Mouse (Mus musculus): ENCODE measurements around the gene Teddm1a. TPM values are rescaled to one million over a fixed set of nuclear protein-coding genes. Genes with fewer than 3 reads are reported as not detected.
A peak's percentile ranks its signal among the peaks of the same experiment; 100 is the strongest.

Gene Teddm1a
- polyA plus RNA-seq, 1 experiment from 2014 or later = 0.06 TPM

DNA sequence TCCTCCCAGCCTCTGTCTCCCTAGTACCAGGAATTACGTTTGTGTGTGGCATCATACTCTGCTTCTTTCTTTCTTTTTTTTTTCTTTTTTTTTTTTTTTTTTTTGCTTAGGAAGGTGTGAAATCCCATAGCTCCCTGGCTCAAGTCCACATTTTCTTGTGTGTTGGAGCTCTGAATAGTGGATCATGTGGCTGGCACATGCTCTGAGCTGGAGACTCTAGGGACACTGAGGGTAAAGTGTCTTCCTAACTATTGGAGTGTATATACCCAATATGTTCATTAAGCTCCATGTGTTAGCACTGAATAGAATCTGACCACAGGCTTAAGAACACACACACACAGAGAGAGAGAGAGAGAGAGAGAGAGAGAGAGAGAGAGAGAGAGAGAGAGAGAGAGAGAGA is 42.2 kb downstream of the Teddm1a start:
- Histone ChIP-seq H3K27me3 (ENCODE audit: control insufficient read depth, insufficient read depth, low read depth, low read length) (no peaks in the 10 kb centered on the region), H3K9ac (ENCODE audit: low read depth, low read length) (no peak overlapping the region), H3K36me3 (ENCODE audit: control insufficient read depth, insufficient read depth) (no peaks in the 10 kb centered on the region), H3K4me3 (ENCODE audit: low read depth, low read length) (no peak overlapping the region), H3K4me1 (ENCODE audit: control insufficient read depth, low read depth, low read length) (no peaks in the 10 kb centered on the region; the same call in 1 of the 2 replicates), H3K9me3 (replicated peaks; ENCODE audit: control insufficient read depth, low read length) (no peaks in the 10 kb centered on the region), H3K4me2 (ENCODE audit: low read depth, low read length) (no peak overlapping the region), H3K27ac (ENCODE audit: low read length) (no peak overlapping the region)
- no peak for ATAC-seq (ENCODE audit: low read depth)
- 38% methylated on average over 1 of the region's 1 CpGs for WGBS (ENCODE audit: insufficient replicate concordance)

DNA sequence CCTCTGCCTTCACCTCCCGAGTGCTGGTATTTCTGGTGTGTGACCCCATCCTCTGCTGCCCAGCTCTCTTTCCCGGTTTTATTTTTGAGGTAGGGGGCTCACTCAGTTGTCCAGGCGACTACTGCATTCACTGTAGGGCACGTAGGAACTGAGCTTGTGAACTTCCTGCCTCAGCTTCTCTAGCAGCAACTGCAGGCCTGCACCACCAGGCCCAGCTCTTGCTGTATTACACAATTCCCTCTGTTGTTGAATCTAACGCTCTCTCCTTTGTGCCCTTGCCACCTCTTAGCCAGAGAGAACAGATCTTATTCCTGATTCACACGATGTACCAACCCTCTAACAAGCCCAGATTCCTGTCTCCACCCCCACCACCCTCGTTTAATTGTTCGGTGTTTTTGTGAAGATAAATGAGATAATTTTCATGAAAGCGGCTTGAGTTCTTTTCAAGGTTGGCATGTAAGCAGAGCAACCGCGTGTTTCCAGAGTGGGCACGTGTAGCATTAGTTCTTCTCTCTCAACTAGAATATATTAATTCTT is 44.4 kb downstream of the Teddm1a start:
- Histone ChIP-seq H3K4me1 (ENCODE audit: control insufficient read depth, low read depth, low read length) (no peaks in the 10 kb centered on the region; the same call in 1 of the 2 replicates), H3K27ac (ENCODE audit: low read length) (no peak overlapping the region), H3K9ac (ENCODE audit: low read depth, low read length) (no peak overlapping the region), H3K4me2 (ENCODE audit: low read depth, low read length) (no peak overlapping the region), H3K27me3 (ENCODE audit: control insufficient read depth, insufficient read depth, low read depth, low read length) (no peaks in the 10 kb centered on the region), H3K9me3 (replicated peaks; ENCODE audit: control insufficient read depth, low read length) (no peaks in the 10 kb centered on the region), H3K36me3 (ENCODE audit: control insufficient read depth, insufficient read depth) (no peaks in the 10 kb centered on the region), H3K4me3 (ENCODE audit: low read depth, low read length) (no peak overlapping the region)
- no peak for ATAC-seq (ENCODE audit: low read depth)
- WGBS (ENCODE audit: insufficient replicate concordance) = 62% methylated on average over 12 of the region's 12 CpGs

DNA sequence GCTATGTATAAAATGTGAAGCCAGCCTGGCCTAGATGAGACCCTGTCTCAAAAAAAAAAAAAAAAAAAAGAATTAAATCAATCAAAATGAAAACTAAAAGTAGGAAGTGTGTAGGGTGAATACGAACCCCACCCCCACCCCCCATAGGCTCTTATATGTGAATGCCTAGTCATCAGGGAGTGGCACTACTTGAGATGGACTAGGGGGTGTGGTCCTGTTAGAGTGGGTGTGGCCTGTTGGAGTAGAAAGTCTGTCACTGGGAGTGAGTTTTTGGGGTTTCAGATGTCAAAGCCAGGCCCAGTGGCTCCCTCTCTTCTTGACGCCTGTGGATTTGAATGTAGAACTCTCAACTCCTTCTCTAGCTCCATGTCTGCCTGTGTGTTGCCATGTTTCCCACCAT is 45.5 kb downstream of the Teddm1a start:
- Histone ChIP-seq H3K9ac (ENCODE audit: low read depth, low read length) (no peak overlapping the region), H3K27ac (ENCODE audit: low read length) (no peak overlapping the region), H3K4me2 (ENCODE audit: low read depth, low read length) (no peak overlapping the region), H3K4me3 (ENCODE audit: low read depth, low read length) (no peak overlapping the region), H3K36me3 (ENCODE audit: control insufficient read depth, insufficient read depth) (no peaks in the 10 kb centered on the region), H3K4me1 (ENCODE audit: control insufficient read depth, low read depth, low read length) (no peaks in the 10 kb centered on the region; the same call in 1 of the 2 replicates), H3K9me3 (replicated peaks; ENCODE audit: control insufficient read depth, low read length) (no peaks in the 10 kb centered on the region), H3K27me3 (ENCODE audit: control insufficient read depth, insufficient read depth, low read depth, low read length) (no peaks in the 10 kb centered on the region)
- WGBS (ENCODE audit: insufficient replicate concordance) = 73% methylated on average over 2 of the region's 2 CpGs
- peak; percentile 79 for ATAC-seq (ENCODE audit: low read depth)

- Histone ChIP-seq H3K9ac (ENCODE audit: low read depth, low read length) (no peak overlapping the region), H3K4me3 (ENCODE audit: low read depth, low read length) (no peak overlapping the region), H3K4me2 (ENCODE audit: low read depth, low read length) (no peak overlapping the region), H3K27ac (ENCODE audit: low read length) (no peak overlapping the region), H3K36me3 (ENCODE audit: control insufficient read depth, insufficient read depth) (no peaks in the 10 kb centered on the region), H3K27me3 (ENCODE audit: control insufficient read depth, insufficient read depth, low read depth, low read length) (no peaks in the 10 kb centered on the region), H3K4me1 (ENCODE audit: control insufficient read depth, low read depth, low read length) (no peaks in the 10 kb centered on the region; the same call in 1 of the 2 replicates), H3K9me3 (replicated peaks; ENCODE audit: control insufficient read depth, low read length) (no peaks in the 10 kb centered on the region)
- ATAC-seq (ENCODE audit: low read depth) = no peak
- WGBS (ENCODE audit: insufficient replicate concordance) = 58% methylated on average over 2 of the region's 2 CpGs
These were observed 49.4 kb downstream of the Teddm1a start for GRCm38 (mm10) chr1:153940986-153941385.

Small RNA genes lying within 50 kb of the gene (microRNA-seq; reads per million reads assigned to microRNA genes)
- gene Mir8114 = 35.4 reads per million, percentile 43 among the genes with 10 or more reads in this experiment

Other genes with a start within 250 kb of the Teddm1a start
- gene Rgs8, start 238.7 kb upstream of the Teddm1a start, polyA plus RNA-seq (2015; fragmentation: Nextera tagmentation; extraction: Ambion mirVana) = not detected in 2 replicates
- gene Rgs16, start 151.4 kb upstream of the Teddm1a start, polyA plus RNA-seq (2015; fragmentation: Nextera tagmentation; extraction: Ambion mirVana) = 3.1 and 3.7 TPM in 2 replicates
- 28.9 and 29.1 TPM in 2 replicates for gene Rnasel, start 142.3 kb upstream of the Teddm1a start, polyA plus RNA-seq (2015; fragmentation: Nextera tagmentation; extraction: Ambion mirVana)
- gene Rgsl1, start 47.6 kb upstream of the Teddm1a start, polyA plus RNA-seq (2015; fragmentation: Nextera tagmentation; extraction: Ambion mirVana) = 0.04 TPM in 1 of 2 replicates, not detected in the other
- gene Teddm1b, start 17.4 kb upstream of the Teddm1a start, polyA plus RNA-seq (2015; fragmentation: Nextera tagmentation; extraction: Ambion mirVana) = 0.08 and 0.09 TPM in 2 replicates
- gene Glul, start 8.2 kb downstream of the Teddm1a start, polyA plus RNA-seq (2015; fragmentation: Nextera tagmentation; extraction: Ambion mirVana) = 143 and 144 TPM in 2 replicates
- gene Teddm2, start 8.5 kb downstream of the Teddm1a start, polyA plus RNA-seq (2015; fragmentation: Nextera tagmentation; extraction: Ambion mirVana) = 0.40 and 0.58 TPM in 2 replicates

Data from liver, embryonic 16.5 days (tissue).